Mouse (Mus musculus): Measurements from ENCODE around the gene Hspb3. TPM values are rescaled to one million over a fixed set of nuclear protein-coding genes. Genes with fewer than 3 reads are reported as not detected.

Gene Hspb3
- total and polyA plus RNA-seq, 2 experiments from 2014 or later, result 43.7 to 50.5 TPM

- Histone ChIP-seq H3K36me3 (replicated peaks; ENCODE audit: control insufficient read depth, insufficient read depth, low read length) (no peaks in the 10 kb centered on the region), H3K4me2 (ENCODE audit: low read depth, low read length) (peak overlapping the region; percentile 77), H3K4me3 (ENCODE audit: low read depth, low read length) (peak overlapping the region; percentile 77), H3K27ac (ENCODE audit: low read depth) (peak overlapping the region; percentile 81), H3K27me3 (ENCODE audit: control insufficient read depth, insufficient read depth, low read length) (no peaks in the 10 kb centered on the region), H3K9ac (replicated peaks; ENCODE audit: low read depth, low read length) (peak overlapping the region; percentile 43; the same call in 1 of the 2 replicates), H3K4me1 (ENCODE audit: control insufficient read depth, insufficient read depth) (peaks cover 56% of the 10 kb centered on the region), H3K9me3 (replicated peaks; ENCODE audit: control insufficient read depth, low read length) (no peaks in the 10 kb centered on the region)
- no peak for DNase-seq (ENCODE audit: low spot score)
- TF ChIP-seq CTCF (IDR thresholded peaks at IDR 0.05; ENCODE audit: low read depth) (no peak), EP300 (IDR thresholded peaks at IDR 0.05; ENCODE audit: low read depth) (no peak)
- no peak for ATAC-seq (ENCODE audit: insufficient read depth, low read depth)
- 20% methylated on average over 12 of the region's 12 CpGs for WGBS
Observed at GRCm38 (mm10) chr13:113613341-113613740, 50.1 kb downstream of the Hspb3 start.

Other genes starting within 250 kb of the Hspb3 start
- 32.4 and 50.9 TPM in 2 replicates for gene Snx18, start 45.1 kb downstream of the Hspb3 start, total RNA-seq (2014; rRNA removed; ENCODE audit: low replicate concordance)
- gene Snx18, start 45.1 kb downstream of the Hspb3 start, polyA plus RNA-seq (2015; fragmentation: Nextera tagmentation; extraction: Ambion mirVana), result 9.2 and 9.8 TPM in 2 replicates
- 16.5 and 24.4 TPM in 2 replicates for gene Arl15, start 130.8 kb upstream of the Hspb3 start, total RNA-seq (2014; rRNA removed; ENCODE audit: low replicate concordance)
- gene Arl15, start 130.8 kb upstream of the Hspb3 start, polyA plus RNA-seq (2015; fragmentation: Nextera tagmentation; extraction: Ambion mirVana), result 3.9 and 4.5 TPM in 2 replicates